Mouse (Mus musculus) cerebellum, adult 9-10 months (tissue): Measurements from ENCODE around the gene Ryk.
"Not testable (repeated sequence)": the region's sequence is repeated elsewhere in the genome, so short reads cannot be mapped to it uniquely, and the experiment has no call there.

ENCODE experiments used
- DNase-seq: peaks from one replicate; pipeline ENCODE4 v3.0.0; 2022

The Ryk gene

DNA sequence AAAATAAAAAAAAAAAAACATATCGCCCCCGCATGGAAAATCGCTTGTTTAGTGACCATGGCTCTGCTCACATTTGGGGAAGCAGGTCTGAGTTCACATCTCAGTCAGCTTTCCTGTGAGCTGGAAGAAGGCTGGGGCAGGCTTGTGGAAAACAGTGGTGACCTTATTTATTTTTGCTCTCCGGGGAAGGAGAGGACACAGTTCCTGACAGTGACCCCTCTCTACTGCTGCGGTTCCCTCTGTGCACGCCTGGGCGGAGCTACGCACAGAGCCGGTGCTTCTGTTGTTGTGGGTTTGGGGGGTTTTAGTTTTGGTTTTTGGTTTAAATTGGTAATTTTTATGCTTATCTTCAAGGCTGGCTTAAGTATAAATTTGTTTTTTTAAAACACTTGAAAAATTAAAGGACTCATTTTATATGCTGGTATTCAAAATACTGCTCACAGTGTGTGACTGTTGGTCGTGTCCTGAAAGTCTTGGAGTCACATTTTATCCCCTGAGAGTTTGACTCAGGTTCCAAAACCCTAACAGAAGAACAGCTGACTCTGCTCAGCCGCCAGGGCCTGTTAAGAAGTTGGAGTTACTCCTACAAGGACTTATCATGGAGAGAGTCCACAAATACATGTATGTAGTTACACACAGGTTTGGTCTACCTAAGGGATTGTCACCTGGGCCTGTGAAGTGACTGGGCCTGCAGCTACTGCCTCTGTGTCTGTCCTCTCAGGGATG is 73.0 kb downstream of the Ryk start:
- DNase-seq: no peak

DNA sequence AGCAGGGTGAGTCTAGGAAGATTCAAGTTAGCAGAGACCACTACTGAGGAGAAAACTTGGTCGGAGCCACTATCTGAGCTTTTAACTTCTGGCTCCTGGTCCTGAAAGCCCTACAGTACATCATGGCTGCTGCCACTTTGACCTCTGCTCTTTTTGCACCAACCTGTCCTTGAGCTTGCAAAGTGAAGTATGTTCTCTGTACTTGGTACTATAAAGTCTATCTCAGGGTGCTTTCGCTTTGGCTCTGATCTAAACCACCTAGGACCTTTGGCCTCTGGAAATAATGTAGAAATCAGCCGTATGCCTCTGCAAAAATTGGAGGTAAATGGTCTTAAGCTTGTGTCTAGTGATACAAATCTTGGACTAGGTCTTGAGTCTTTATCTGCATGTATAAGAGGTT is 76.8 kb downstream of the Ryk start:
- no peak for DNase-seq

DNA sequence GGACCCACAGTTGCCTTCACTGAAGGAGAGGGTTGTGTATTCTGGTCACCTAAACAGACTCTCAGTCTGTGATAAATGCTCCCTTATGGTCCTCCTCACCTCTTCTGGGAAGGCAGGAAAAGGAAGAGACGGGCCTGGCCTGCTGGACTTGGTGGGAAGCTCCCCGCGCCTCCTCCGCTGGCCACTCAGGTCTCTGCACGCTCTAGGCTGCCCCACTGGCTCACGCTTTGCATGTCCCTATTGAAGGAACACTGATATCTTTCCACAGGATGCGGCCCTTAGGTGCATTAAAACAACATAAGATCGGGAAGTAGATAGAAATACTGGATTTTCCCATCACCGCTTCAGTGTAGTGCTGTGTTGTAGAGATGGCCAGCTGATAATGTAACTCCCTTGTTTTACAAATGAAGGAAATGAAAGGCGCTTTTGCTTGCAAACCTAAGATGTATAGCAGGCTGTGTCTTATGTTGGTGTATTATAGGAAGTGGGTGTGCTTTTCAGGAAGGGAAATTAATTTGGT is 77.9 kb downstream of the Ryk start:
- no peak for DNase-seq

DNA sequence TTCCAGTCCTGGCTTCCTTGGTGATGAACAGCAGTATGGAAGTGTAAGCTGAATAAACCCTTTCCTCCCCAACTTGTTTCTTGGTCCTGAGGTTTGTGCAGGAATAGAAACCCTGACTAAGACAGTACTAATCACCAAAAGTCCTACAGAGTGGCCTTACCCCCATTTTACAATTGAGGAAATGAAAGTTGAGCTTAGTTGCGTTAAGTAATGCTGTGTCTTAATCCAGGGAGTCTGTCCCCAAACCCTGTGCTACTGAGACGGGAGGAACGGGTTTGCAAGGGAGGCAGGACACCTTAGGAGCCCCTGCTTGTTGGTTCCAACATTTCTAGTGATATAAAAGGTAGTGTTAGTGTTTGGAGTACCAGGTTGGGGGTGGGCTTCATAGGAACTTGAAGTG is 78.9 kb downstream of the Ryk start:
- DNase-seq: not testable (repeated sequence)

DNA sequence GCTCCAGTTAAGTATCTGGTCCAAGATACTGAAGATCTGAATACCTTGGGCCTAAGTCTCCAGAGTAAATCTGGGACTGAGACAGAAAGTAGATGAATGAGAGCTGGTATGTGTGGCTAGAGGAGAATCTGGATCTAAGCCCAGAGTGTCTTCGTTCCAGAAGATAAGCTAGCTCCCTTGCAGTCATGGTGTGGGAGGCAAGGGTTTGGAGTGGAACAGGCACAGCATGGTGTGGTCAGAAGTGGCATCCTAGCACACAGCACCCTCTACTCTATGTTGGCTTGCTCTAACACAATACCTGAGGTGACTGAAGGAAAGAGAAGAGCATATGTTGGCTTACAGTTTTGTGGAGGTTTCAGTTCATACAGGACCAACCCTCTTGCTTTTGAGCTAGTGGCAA is 79.9 kb downstream of the Ryk start:
- DNase-seq: no peak

DNA sequence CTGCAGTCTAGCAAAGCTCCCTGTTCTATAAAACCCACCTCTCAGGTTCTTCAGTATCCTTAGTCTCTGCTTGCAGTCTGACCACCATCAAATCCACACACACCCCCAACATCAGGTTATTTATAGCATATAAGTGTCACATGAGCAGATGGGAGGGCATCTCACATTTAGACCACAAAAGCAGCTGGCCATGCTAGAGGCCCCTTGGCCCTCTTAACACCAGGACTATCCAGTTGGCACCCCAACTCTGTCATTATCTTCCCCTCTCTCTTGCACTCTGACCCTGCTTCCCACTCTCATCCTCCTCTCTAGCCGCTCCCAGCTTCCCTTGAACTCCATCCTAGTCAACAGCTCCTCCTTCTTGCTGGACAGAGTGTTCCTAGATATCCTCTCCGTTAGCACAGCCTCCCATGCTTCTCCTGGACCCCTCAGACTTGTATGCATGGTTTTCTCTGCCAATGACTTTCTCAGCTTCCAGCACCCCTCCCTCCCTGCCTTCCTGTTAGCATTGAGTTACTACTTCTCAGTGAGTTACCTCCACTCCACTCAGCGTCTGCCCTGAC is 80.7 kb downstream of the Ryk start:
- DNase-seq: no peak

DNA sequence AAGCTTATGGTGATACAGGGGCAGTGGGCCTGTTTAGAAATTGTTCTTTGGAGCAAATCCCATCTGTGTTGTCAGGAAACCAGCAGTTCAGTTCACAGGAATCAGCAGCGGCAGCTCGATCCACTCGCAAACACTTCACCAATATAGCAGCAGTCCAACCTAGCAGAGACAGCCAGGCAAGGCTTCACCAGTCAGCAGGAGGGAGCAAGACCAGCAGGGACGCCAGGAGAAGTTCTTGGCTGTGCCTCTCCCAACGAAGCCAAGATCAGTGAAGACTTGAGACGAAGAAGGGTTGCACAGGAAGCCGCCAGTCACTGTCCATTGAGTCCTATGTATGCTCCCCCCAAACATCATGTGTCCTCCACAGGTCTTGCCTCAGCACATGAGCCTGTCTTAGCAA is 81.4 kb downstream of the Ryk start:
- no peak for DNase-seq

DNA sequence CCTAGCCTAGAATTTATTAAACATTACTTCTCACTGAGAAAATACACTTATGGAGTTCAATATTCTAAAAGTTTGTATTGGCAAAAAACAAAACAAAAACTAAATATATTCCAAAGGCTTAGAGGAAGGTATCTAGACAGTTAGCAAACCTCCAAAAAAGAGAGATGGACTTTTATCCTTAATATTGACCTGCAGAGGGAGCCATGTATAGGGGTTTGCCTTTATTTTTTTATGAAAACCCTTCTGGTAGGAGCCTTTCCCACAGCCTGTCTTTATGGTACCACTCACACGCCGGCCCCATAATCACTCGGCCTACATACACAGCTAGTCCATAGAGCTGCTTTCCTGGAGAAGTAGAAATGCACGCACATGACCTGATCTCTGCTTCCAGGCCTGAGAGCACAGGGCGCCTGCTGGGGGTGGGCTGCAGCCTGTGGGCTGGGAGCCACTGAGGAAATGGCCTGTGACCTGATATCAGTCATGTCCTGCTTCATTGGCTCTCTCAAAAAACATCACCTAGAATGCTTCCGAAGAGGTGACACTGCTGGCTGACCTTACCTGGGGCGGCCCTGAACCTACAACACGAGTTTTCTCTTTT is 82.9 kb downstream of the Ryk start:
- DNase-seq: no peak

DNA sequence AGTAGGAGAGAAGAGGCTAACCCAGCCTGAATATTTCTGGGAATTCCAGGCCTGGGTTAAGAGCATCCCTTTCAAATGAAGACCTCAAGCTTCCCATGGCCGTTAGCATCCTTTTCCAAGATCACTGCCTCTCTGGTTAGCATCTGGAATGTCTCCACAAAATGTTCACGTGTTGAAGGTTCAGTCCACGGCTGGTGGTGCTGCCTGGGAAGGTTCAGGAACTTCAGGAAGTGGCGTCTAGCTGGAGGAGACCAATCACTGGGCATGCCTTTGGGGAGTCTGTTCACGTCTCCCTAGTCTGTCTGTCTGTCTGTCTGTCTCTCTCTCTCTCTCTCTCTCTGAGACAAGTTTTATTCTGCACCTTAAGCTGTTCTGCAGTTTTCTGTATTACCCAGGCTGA is 84.8 kb downstream of the Ryk start:
- no peak for DNase-seq

DNA sequence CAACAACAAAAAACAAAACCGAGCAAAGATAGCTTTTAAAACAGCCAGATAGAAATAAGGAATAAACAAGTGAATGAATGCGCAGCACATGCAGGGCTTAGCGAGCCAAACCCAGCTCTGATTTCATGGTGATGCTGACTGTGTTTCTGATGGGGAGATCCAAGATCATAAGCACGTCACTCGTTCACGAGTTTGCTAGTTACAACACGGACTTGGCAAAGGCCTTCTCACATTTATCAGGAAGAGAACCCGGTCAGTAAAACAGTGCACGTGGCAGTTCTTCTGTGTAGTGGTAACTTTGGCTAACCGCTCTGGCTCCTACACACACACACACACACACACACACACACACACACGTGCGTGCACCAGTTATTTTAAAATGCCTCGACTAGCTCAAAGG is 87.1 kb downstream of the Ryk start:
- no peak for DNase-seq

DNA sequence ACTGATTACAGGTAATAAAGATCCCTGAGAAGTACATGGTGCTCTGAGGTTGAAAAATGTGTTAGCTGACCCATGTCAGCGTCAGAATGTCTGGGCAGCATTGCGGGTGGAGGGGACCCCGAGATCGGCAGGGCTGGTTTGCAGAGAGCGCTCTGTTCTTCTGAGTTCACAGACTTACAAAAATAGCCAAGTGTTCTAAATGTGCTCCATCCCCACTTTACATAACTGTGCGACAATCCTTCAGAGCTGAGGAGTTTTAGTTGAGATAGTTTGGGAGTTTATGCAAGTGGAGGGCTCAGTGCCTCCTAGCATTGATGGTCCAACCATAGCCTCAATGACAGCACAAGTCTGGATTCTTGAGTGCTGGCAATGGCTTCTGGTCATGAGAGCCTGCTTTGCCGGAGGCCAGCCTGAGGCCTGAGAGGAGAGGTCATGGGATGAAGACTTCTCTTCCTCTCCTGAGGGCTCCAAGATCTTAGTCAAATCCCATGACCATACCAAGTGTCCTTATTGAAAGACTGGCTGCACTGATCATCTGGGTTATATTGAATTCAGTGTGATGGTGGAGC is 88.2 kb downstream of the Ryk start:
- no peak for DNase-seq

DNA sequence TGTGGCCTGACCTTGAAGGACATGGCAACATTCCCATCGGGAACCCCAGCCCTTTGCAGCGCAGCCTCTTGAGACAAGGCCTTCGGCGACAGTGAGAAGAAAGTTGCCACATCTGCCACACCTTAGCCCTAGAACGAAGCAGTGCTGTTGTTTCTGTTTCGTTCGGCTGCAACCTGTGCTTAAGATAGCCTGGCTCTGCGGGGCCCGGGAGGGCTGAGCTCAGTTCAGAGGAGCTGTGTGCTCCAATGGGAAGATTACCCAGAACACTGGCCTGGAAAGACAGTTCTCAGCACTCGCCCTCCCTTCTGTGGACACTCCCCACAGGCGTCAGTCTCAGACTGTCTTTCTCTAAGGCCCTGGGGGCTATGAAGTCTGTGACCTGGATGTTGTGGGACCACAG is 89.1 kb downstream of the Ryk start:
- no peak for DNase-seq

DNA sequence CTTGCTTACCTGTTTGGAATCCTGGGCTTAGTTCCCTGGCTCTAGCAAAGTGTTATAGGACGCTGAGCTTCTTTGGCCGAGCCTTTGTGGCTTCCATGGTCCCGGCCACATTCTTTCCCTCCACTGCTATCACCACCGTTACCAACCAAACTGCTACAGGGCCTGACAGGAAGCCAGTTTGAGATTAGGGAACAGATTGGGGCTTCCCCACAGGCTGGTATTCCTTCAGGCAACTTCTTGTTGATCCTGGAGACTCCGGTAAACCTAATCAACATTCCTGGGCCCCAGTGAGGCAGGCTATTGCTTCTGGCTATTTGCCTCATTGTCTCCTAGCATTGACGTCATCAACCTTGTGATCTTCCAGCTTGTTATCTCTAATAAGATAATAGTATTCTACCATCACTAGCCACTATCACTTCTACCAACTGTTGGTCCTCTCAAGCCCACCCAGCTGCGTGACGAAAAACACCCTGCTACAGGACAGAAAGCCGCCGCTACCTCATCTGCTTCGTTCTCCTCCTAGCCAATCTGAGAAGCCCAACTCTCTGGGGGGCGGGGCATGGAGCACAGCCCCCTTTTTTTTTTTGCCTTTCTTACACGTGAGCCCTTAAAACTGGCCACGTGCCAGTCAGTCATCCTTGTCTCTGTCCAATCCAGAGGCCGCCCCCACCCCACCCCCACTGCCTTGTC is 90.1 kb downstream of the Ryk start:
- DNase-seq: no peak

DNA sequence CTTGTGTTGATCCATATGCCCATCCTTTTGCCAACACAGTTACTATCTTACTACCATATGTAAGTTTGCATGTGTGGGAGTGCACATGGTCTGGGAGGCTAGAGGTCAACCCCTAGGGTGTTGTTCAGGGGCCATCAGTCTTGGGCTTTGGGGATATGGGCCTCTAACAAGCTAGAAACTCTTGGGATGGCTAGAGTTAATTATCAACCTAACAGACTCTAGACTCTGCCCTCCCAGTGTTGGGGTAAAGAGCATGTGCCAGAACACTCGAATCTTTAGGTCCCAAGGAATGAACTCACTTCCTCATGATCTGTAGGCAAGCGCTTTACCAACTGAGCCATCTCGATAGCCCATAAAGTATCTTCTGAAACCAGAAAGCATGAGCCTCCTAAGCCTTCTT is 91.4 kb downstream of the Ryk start:
- no peak for DNase-seq

DNA sequence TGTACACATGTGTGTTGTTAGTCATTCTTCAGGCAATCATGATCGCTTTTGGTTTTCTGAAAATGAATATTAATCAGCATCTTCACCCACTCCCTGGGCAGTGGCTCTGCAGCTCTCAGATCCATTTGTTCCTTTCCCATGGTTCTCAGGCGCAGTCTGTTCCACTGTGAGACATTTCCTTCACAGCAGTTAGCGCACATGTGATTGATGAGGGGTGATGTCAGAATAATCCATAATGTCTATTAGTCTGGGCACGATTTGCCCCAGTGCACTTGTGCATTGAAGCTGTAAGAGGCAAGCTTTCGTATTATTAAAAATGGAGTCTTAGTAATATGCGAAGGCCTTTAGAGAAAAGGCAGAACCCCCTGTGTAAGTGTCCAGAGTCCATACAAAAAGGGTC is 95.1 kb downstream of the Ryk start:
- DNase-seq: no peak

DNA sequence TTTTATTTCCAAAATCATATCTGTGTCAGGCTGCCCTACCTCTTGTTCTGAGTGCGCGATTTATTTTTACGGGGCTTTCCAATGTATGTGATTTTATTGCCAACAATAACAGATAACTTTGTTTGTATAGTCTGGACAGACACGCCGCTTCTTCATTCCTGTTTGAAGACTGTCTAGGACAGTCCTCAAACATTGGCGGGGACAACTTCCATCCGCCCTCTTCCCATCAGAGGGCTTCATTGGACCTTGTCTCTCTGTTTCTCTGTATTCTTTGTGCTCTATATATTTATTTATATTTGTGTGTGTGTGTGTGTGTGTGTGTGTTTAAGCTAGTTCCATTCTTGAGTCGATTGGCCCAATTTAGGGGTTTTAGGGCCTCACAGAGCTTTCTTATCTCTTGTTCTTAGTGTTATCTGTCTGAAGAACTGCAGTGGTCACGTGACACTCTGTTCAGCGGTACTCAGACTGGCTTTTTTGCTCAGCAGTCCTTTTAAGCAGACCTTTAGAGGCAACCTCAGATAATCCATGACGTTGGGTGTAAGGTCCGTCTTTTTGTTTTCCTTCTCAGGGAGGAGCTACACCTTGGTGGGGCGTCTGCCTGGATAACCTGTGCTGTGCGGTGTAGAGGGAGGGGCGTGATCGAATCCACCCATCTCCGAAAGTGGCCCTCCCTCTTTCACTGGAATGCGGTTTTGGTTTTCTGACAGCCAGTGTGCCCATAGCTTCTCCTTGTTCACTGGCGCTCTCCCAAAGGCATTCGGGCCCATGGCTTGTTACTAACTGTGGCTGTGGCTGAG is 99.4 kb downstream of the Ryk start:
- no peak for DNase-seq

DNA sequence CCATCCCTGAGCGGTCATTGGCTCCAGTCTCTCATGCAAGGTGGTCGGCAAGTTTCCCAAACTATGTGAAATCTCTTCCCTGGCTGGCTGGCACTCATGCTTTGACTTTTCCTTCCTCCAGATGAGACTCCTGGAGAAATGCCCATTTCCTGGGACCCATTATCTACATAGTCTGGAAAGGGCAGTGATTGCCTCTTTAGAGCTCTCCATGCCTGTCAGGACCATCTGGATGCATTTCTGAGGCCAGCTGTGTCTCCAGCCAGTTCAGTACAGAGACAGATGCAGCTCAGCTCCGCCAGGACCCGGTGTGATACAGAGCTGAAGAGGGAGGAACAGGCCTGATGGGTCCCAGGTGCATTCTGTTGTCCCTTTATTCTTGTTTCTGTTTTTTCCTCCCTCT is 107.5 kb downstream of the Ryk start:
- no peak for DNase-seq

DNA sequence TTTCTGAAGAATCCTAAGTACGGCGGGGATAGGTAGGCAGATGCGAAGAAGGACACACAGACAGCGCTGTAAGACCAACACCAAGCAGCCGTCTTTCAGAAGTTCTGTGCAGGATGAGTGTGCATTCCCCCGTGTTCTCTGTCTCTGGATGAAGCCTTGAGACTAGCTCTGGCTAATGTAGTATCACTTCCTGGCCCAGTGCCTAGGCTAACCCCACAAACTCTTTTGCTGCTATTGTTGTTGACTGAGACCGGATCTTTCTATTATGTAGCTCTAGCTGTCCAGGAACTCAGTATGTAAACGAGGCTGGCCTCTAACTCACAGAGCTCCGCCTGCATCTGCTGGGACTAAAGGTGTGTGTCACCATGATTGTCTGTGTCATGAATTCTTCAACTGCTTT is 110.2 kb downstream of the Ryk start:
- no peak for DNase-seq

DNA sequence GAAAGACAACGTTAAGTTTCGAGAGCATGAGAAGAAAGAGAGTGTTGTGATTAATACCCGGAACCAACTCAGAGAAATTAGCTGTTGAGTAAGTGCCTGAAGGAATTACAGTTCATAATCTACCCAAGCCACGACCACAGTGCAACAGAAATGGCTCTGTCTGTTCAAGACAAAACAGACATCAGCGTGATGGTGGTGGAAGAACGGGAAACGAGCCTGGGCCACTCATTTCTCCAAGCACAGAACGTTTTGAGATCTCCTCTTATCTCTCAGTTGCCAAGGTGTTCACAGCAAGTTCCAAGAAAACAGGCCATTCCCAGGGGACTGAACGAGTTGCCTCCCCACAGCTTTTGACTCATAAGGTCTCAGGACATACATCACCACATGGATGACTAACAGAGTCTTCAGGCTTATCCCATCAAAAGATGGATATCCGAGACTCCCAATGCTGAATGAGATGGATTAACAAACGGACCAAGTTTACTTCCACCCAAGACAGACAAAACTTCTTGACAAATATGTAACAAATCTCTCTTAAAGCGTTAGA is 111.8 kb downstream of the Ryk start:
- no peak for DNase-seq

DNA sequence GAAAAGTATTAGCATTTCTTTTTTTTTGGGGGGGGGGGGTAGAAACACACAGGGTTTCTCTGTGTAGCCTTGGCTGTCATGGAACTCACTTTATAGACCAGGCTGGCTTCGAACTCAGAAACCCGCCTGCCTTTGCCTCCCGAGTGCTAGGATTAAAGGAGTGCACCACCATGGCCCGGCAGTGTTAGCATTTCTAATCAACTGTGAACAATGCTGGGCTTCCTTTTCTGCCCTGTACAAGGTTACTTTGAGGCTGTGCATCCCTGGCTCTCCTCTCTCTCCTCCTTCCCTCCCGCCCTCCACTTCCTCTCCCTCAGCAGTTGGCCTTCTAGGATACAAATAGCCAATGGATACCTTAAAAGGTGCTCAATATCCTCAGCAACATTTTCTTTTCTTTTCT is 114.0 kb downstream of the Ryk start:
- no peak for DNase-seq

DNA sequence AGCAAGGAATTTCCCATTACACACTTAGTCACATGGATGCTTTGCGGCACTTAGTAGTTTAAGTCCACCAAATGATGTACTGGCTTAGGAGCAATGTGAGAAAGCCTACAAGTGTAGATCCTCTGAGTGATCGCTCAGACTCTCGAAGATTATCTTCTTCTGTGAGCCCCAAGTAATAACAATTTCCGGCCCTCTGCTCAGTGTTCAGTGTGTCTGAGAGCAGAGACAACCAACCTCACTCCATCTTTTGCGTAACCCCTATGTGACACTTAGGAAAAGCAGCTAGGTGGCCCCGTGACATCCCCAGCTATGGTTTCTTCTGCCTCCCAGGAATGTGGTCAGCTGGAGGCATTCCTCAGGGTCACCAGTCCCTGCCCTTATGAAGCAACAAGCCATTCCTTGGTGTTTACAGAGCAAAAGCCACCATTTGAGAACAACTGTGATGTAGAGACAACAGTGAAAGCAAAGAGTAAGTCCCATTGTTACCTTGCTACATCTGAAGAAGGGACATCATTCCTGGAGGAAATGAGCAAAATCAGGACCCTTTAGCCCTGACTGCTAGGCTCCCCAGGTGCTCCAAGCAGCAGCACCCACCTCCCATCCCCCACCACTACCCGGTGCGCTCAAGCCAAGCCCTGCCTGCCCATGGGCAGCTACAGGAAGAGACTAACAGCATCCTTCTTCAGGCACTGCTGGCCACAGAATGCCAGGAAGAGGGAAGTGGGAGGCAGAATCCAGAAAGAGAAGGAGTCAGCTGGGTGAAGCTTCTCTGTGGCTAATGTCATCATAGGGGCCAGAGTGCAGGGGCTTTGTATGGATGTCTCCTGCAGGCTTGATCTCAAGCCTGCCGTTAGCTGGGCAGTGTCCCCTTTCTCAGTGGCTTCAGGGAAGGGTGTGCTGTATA is 116.6 kb downstream of the Ryk start:
- DNase-seq: no peak
